Mouse (Mus musculus) brain, embryonic 14.5 days (tissue): ENCODE measurements around the gene Zfp935.
"Not testable (repeated sequence)": the region's sequence is repeated elsewhere in the genome, so short reads cannot be mapped to it uniquely, and the experiment has no call there.

Experiments used
- CTCF ChIP-seq: fragments of 200-500 bp; IDR thresholded peaks from 2 replicates; pipeline ENCODE4 v1.5.1; 2012; ENCODE audit warnings: inconsistent platforms, mild to moderate bottlenecking, moderate library complexity, borderline replicate concordance; ENCODE audit not compliant: insufficient read depth, insufficient read length; ENCODE audit errors: extremely low read depth
- POLR2A ChIP-seq: fragments of 200-500 bp; IDR thresholded peaks from 2 replicates; pipeline ENCODE4 v1.6.1; 2012; ENCODE audit warnings: mild to moderate bottlenecking, inconsistent platforms, borderline replicate concordance; ENCODE audit not compliant: poor library complexity, insufficient read depth, insufficient read length, severe bottlenecking; ENCODE audit errors: extremely low read depth

DNA sequence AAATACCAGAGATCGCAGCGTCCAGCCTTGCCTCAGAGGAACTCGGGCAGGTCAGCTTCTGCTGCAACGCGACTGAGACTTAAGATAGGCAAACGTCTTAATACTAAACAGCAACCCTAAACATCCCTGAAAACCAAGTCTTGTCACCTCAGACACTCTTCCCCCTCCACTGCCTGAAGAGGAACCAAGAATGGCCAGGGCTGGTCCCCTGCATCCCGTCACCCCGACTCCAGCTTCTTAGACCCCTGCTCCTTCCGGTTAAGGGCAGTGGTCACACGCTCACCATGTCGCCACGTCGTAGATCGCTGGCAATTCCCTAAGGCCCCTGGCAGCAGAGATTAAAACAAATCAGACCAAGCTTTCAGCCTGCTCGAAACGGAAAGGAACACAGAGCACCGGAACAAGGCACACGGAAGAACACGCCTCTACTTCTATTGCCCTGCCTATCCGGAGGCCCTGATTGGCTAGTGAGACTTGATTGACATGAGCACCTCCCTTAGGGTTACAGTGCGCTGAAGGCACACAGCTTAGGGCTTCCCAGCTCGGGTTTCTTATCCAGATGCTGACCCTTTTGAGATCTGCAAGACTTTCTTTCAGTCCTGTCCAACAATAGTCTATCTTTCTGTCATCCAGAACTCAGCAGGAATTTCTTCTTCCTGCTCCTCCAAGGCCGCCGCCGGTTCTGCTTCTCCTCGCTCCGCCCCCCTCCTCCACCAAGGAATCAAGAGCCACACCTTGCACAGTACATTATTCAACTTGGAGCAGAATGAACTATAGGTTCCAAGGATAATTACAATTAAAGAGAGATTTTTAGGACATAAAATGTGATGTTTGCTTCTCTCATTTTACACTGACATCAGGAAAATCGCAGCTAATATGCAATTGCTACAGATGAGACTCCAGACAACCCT, 91.6 kb downstream of the Zfp935 start, which contains the start of gene Gm49359:
- not testable (repeated sequence) for TF ChIP-seq CTCF
- peak; percentile 47; the same call in 1 of the 2 replicates for TF ChIP-seq POLR2A
